Mouse (Mus musculus): ENCODE results near the gene Gps2.

DNA sequence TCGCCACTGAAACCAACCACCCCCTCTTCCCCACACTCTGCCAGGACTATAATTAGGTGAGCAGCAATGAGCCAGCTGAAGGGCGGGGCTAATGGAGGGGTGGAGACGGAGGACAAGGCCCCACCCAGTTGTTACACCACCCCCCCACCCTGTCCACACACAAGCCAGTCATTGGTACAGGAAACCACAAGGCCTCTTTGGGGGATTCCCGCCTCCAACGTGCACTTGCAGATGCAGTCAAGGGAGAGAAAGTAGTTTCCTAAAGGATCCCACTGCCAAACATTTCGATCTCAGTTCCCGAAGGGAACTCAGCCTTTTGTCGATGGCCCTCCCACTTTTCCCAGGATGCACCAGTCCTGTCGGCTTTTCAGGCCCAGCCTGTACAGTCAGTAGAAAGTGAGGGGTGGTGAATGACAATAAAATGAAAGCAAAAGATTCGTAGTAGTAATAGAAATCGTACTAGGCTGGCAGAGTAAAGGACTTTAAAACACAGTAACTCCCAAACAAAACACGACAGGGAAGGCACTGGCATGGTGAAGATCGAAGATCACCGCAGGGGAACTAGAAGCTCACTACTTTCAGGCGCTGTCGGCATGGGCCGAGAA is 6.1 kb downstream of the Gps2 start:
- no peak for TF ChIP-seq CTCF (IDR thresholded peaks at IDR 0.05; ENCODE audit: control insufficient read depth, insufficient read depth, insufficient read length)
- TF ChIP-seq USF1 (IDR thresholded peaks at IDR 0.05; ENCODE audit: low read depth): no peak
